Mouse (Mus musculus): Measurements from ENCODE around the gene Sp7. TPM values are rescaled to one million over a fixed set of nuclear protein-coding genes. Genes with fewer than 3 reads are reported as not detected.

The Sp7 gene
- polyA plus RNA-seq, 1 experiment from 2014 or later = 45.0 TPM

Other genes with a start within 250 kb of the Sp7 start
- 19.2 TPM in 2 replicates for gene Spryd3, start 230.9 kb downstream of the Sp7 start, polyA plus RNA-seq (2014; fragmentation: Nextera tagmentation; extraction: Ambion mirVana)
- gene Igfbp6, start 222.8 kb downstream of the Sp7 start, polyA plus RNA-seq (2014; fragmentation: Nextera tagmentation; extraction: Ambion mirVana) = 15.0 and 20.1 TPM in 2 replicates
- gene Soat2, start 216.7 kb downstream of the Sp7 start, polyA plus RNA-seq (2014; fragmentation: Nextera tagmentation; extraction: Ambion mirVana) = 0.17 and 0.63 TPM in 2 replicates
- 48.6 and 49.8 TPM in 2 replicates for gene Zfp740, start 163.9 kb downstream of the Sp7 start, polyA plus RNA-seq (2014; fragmentation: Nextera tagmentation; extraction: Ambion mirVana)
- gene Csad, start 162.5 kb downstream of the Sp7 start, polyA plus RNA-seq (2014; fragmentation: Nextera tagmentation; extraction: Ambion mirVana) = 63.6 and 66.8 TPM in 2 replicates
- 2.1 and 4.1 TPM in 2 replicates for gene Itgb7, start 135.2 kb downstream of the Sp7 start, polyA plus RNA-seq (2014; fragmentation: Nextera tagmentation; extraction: Ambion mirVana)
- gene Rarg, start 109.7 kb downstream of the Sp7 start, polyA plus RNA-seq (2014; fragmentation: Nextera tagmentation; extraction: Ambion mirVana) = 73.8 and 75.3 TPM in 2 replicates
- 0.71 and 1.1 TPM in 2 replicates for gene Gm9918, start 96.6 kb downstream of the Sp7 start, polyA plus RNA-seq (2014; fragmentation: Nextera tagmentation; extraction: Ambion mirVana)
- 64.6 and 67.2 TPM in 2 replicates for gene Mfsd5, start 87.7 kb downstream of the Sp7 start, polyA plus RNA-seq (2014; fragmentation: Nextera tagmentation; extraction: Ambion mirVana)
- 22.4 and 24.0 TPM in 2 replicates for gene Espl1, start 70.9 kb downstream of the Sp7 start, polyA plus RNA-seq (2014; fragmentation: Nextera tagmentation; extraction: Ambion mirVana)
- gene Pfdn5, start 41.1 kb downstream of the Sp7 start, polyA plus RNA-seq (2014; fragmentation: Nextera tagmentation; extraction: Ambion mirVana) = 466 and 478 TPM in 2 replicates
- 79.0 and 83.2 TPM in 2 replicates for gene Myg1, start 35.5 kb downstream of the Sp7 start, polyA plus RNA-seq (2014; fragmentation: Nextera tagmentation; extraction: Ambion mirVana)
- gene Aaas, start 16.4 kb downstream of the Sp7 start, polyA plus RNA-seq (2014; fragmentation: Nextera tagmentation; extraction: Ambion mirVana) = 52.5 and 60.5 TPM in 2 replicates
- gene Sp1, start 39.0 kb upstream of the Sp7 start, polyA plus RNA-seq (2014; fragmentation: Nextera tagmentation; extraction: Ambion mirVana) = 15.5 and 16.5 TPM in 2 replicates
- 0.26 and 0.96 TPM in 2 replicates for gene Amhr2, start 78.2 kb upstream of the Sp7 start, polyA plus RNA-seq (2014; fragmentation: Nextera tagmentation; extraction: Ambion mirVana)
- gene Prr13, start 91.8 kb upstream of the Sp7 start, polyA plus RNA-seq (2014; fragmentation: Nextera tagmentation; extraction: Ambion mirVana) = 95.9 and 97.6 TPM in 2 replicates
- 276 and 279 TPM in 2 replicates for gene Pcbp2, start 103.4 kb upstream of the Sp7 start, polyA plus RNA-seq (2014; fragmentation: Nextera tagmentation; extraction: Ambion mirVana)
- 3.2 and 5.2 TPM in 2 replicates for gene Gm10337, start 136.5 kb upstream of the Sp7 start, polyA plus RNA-seq (2014; fragmentation: Nextera tagmentation; extraction: Ambion mirVana)
- 13.0 and 15.8 TPM in 2 replicates for gene Map3k12, start 149.9 kb upstream of the Sp7 start, polyA plus RNA-seq (2014; fragmentation: Nextera tagmentation; extraction: Ambion mirVana)
- gene Tarbp2, start 151.0 kb upstream of the Sp7 start, polyA plus RNA-seq (2014; fragmentation: Nextera tagmentation; extraction: Ambion mirVana) = 68.5 and 79.0 TPM in 2 replicates
- 2.0 and 2.2 TPM in 2 replicates for gene Npff, start 157.8 kb upstream of the Sp7 start, polyA plus RNA-seq (2014; fragmentation: Nextera tagmentation; extraction: Ambion mirVana)